Mouse (Mus musculus) thymus, postnatal 4 days (tissue): ENCODE data around the gene Zim1.

Source experiments
- DNase-seq: peaks from one replicate; pipeline ENCODE4 v3.0.0; 2021

Gene Zim1

GRCm38 (mm10) chr7:6696241-6697045 is at the start of gene Zim1:
Gene Zim1 (minus strand): TSS chr7:6696450.
- DNase-seq = peak; percentile 7

- no peak for DNase-seq
These were observed 48.1 kb upstream of the Zim1 start for GRCm38 (mm10) chr7:6744281-6744904.

- DNase-seq = no peak
These were observed 39.8 kb upstream of the Zim1 start for GRCm38 (mm10) chr7:6736060-6736459.

GRCm38 (mm10) chr7:6731930-6732329 is 35.7 kb upstream of the Zim1 start:
- DNase-seq = no peak

- no peak for DNase-seq
These were observed 35.1 kb upstream of the Zim1 start for GRCm38 (mm10) chr7:6731373-6731772.

GRCm38 (mm10) chr7:6730801-6731200 is 34.6 kb upstream of the Zim1 start:
- DNase-seq = no peak

- DNase-seq = peak; percentile 18
These were observed 34.0 kb upstream of the Zim1 start, which contains the start of the genes Peg3 and Usp29 for GRCm38 (mm10) chr7:6730241-6730640. Gene Peg3 (minus strand): TSS chr7:6730431. Gene Usp29 (plus strand): TSS chr7:6730578.

- DNase-seq = peak; percentile 66
These were observed 33.0 kb upstream of the Zim1 start for GRCm38 (mm10) chr7:6729061-6729817.

- DNase-seq = peak; percentile 13
These were observed 32.1 kb upstream of the Zim1 start for GRCm38 (mm10) chr7:6728263-6728931.

- peak; percentile 10 for DNase-seq
These were observed 31.3 kb upstream of the Zim1 start for GRCm38 (mm10) chr7:6727351-6728121.

- no peak for DNase-seq
These were observed 13.1 kb upstream of the Zim1 start for GRCm38 (mm10) chr7:6709396-6709795.

GRCm38 (mm10) chr7:6708451-6709180 is 12.4 kb upstream of the Zim1 start:
- no peak for DNase-seq

- no peak for DNase-seq
These were observed 11.3 kb upstream of the Zim1 start for GRCm38 (mm10) chr7:6707416-6708015.

GRCm38 (mm10) chr7:6699230-6699629 is 3.0 kb upstream of the Zim1 start:
- no peak for DNase-seq

GRCm38 (mm10) chr7:6685511-6685910 is 10.7 kb downstream of the Zim1 start:
- no peak for DNase-seq

GRCm38 (mm10) chr7:6666726-6667125 is 29.5 kb downstream of the Zim1 start:
- no peak for DNase-seq

GRCm38 (mm10) chr7:6663430-6663829 is 32.8 kb downstream of the Zim1 start:
- no peak for DNase-seq

GRCm38 (mm10) chr7:6659605-6660004 is 36.6 kb downstream of the Zim1 start:
- DNase-seq = no peak

- DNase-seq = no peak
These were observed 37.6 kb downstream of the Zim1 start for GRCm38 (mm10) chr7:6658606-6659005.

GRCm38 (mm10) chr7:6652151-6652550 is 44.1 kb downstream of the Zim1 start:
- no peak for DNase-seq

GRCm38 (mm10) chr7:6651221-6651620 is 45.0 kb downstream of the Zim1 start:
- no peak for DNase-seq
